Mouse (Mus musculus): Measurements from ENCODE around the gene Cdk16. TPM values are rescaled to one million over a fixed set of nuclear protein-coding genes. Genes with fewer than 3 reads are reported as not detected.
A peak's percentile ranks its signal among the peaks of the same experiment; 100 is the strongest.

Gene Cdk16
- polyA plus RNA-seq, 1 experiment from 2014 or later, result 98.7 TPM

GRCm38 (mm10) chrX:20663444-20663790, 24.3 kb upstream of the Cdk16 start:
- WGBS, result 8% methylated on average over 9 of the region's 9 CpGs
- ATAC-seq (ENCODE audit: low FRiP score), result no peak
- no peak overlapping the region for H3K27ac ChIP-seq (ENCODE audit: low read depth, low read length)

GRCm38 (mm10) chrX:20688068-20688547, 354 bp downstream of the Cdk16 start:
- peak overlapping the region; percentile 81 for H3K9ac ChIP-seq (ENCODE audit: low read length)
- no peaks in the 10 kb centered on the region for H3K36me3 ChIP-seq (ENCODE audit: control insufficient read depth, insufficient read depth, low read length)
- no peaks in the 10 kb centered on the region for H3K9me3 ChIP-seq (ENCODE audit: control insufficient read depth, low read length)
- peak overlapping the region; percentile 58 for H3K4me2 ChIP-seq
- WGBS, result 20% methylated on average over 29 of the region's 33 CpGs
- DNase-seq (ENCODE audit: low spot score, missing footprints), result peak; percentile 97
- peaks cover 6% of the 10 kb centered on the region for H3K4me1 ChIP-seq (ENCODE audit: control insufficient read depth, insufficient read depth, low read length)
- H3K27me3 ChIP-seq (ENCODE audit: control insufficient read depth, insufficient read depth, low read length), result no peaks in the 10 kb centered on the region
- peak; percentile 93 for ATAC-seq (ENCODE audit: low FRiP score)
- peak overlapping the region; percentile 90 for H3K27ac ChIP-seq (ENCODE audit: low read depth, low read length)
- peak overlapping the region; percentile 58 for H3K4me3 ChIP-seq (ENCODE audit: low read depth, low read length)

More at GRCm38 (mm10) chrX:20663444-20663790, 24.3 kb upstream of the Cdk16 start:
- no peaks in the 10 kb centered on the region for H3K9me3 ChIP-seq (ENCODE audit: control insufficient read depth, low read length)
- H3K4me2 ChIP-seq, result peak overlapping the region; percentile 60
- H3K4me3 ChIP-seq (ENCODE audit: low read depth, low read length), result peak overlapping the region; percentile 61
- no peaks in the 10 kb centered on the region for H3K36me3 ChIP-seq (ENCODE audit: control insufficient read depth, insufficient read depth, low read length)
- DNase-seq (ENCODE audit: low spot score, missing footprints), result no peak
- H3K27me3 ChIP-seq (ENCODE audit: control insufficient read depth, insufficient read depth, low read length), result no peaks in the 10 kb centered on the region
- H3K9ac ChIP-seq (ENCODE audit: low read length), result peak overlapping the region; percentile 75
- peaks cover 6% of the 10 kb centered on the region for H3K4me1 ChIP-seq (ENCODE audit: control insufficient read depth, insufficient read depth, low read length)

DNA sequence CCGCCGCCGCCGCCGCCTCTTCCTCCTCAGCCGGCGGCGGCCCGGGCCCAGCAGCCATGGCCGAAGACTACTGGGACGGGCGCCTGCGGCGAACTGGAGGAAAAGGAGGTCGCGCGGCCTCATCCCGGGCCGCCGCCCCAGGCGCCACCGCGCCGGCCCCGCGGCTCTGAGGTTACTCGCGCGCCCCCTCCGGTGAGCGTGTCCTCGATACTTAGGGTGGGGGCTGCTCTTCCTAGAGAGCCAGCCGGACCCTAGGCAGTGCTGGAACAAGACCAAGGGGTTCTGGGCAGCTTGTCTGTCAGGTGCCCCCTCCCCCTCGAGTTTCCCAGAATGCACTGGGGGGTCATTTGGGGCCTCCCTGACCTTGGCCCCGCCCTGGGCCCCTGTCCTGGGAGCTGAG, 861 bp downstream of the Cdk16 start:
- peak; percentile 80 for ATAC-seq (ENCODE audit: low FRiP score)
- Histone ChIP-seq H3K4me1 (ENCODE audit: control insufficient read depth, insufficient read depth, low read length) (peaks cover 6% of the 10 kb centered on the region), H3K27ac (ENCODE audit: low read depth, low read length) (peak overlapping the region; percentile 90), H3K4me2 (peak overlapping the region; percentile 58), H3K9me3 (ENCODE audit: control insufficient read depth, low read length) (no peaks in the 10 kb centered on the region), H3K36me3 (ENCODE audit: control insufficient read depth, insufficient read depth, low read length) (no peaks in the 10 kb centered on the region), H3K9ac (ENCODE audit: low read length) (peak overlapping the region; percentile 81), H3K4me3 (ENCODE audit: low read depth, low read length) (peak overlapping the region; percentile 58), H3K27me3 (ENCODE audit: control insufficient read depth, insufficient read depth, low read length) (no peaks in the 10 kb centered on the region)
- 24% methylated on average over 21 of the region's 35 CpGs for WGBS
- peak; percentile 93 for DNase-seq (ENCODE audit: low spot score, missing footprints)

- Histone ChIP-seq H3K4me1 (ENCODE audit: control insufficient read depth, insufficient read depth, low read length) (peaks cover 6% of the 10 kb centered on the region), H3K9ac (ENCODE audit: low read length) (no peak overlapping the region), H3K27me3 (ENCODE audit: control insufficient read depth, insufficient read depth, low read length) (no peaks in the 10 kb centered on the region), H3K9me3 (ENCODE audit: control insufficient read depth, low read length) (no peaks in the 10 kb centered on the region), H3K27ac (ENCODE audit: low read depth, low read length) (no peak overlapping the region), H3K36me3 (ENCODE audit: control insufficient read depth, insufficient read depth, low read length) (no peaks in the 10 kb centered on the region), H3K4me2 (no peak overlapping the region), H3K4me3 (ENCODE audit: low read depth, low read length) (no peak overlapping the region)
- no peak for DNase-seq (ENCODE audit: low spot score, missing footprints)
- WGBS, result 87% methylated on average over 3 of the region's 3 CpGs
- ATAC-seq (ENCODE audit: low FRiP score), result no peak
Measured at GRCm38 (mm10) chrX:20691566-20691965, 3.8 kb downstream of the Cdk16 start.

DNA sequence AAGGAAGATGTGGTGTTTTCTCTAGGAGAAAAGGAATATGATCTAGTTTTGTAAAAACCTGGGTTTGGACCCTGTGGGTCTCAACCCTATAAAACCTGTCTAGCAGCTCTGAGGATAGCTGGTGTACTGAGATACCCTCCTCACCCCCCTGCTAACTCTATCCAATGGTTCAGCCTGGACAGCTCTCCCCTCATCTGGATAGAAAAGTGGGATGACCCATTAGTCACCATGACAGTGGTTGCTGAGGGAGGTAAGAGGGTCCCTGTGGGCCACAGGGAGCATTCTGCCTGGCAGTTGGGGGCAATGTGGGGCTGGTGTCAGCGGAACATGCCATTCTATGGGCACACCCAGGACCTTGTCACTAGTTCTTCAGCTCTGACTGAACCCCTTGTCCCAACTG, 4.9 kb downstream of the Cdk16 start:
- H3K36me3 ChIP-seq (ENCODE audit: control insufficient read depth, insufficient read depth, low read length), result no peaks in the 10 kb centered on the region
- DNase-seq (ENCODE audit: low spot score, missing footprints), result no peak
- H3K4me1 ChIP-seq (ENCODE audit: control insufficient read depth, insufficient read depth, low read length), result peaks cover 6% of the 10 kb centered on the region
- no peak overlapping the region for H3K4me3 ChIP-seq (ENCODE audit: low read depth, low read length)
- 93% methylated on average over 1 of the region's 1 CpGs for WGBS
- H3K27me3 ChIP-seq (ENCODE audit: control insufficient read depth, insufficient read depth, low read length), result no peaks in the 10 kb centered on the region
- H3K27ac ChIP-seq (ENCODE audit: low read depth, low read length), result no peak overlapping the region
- no peak overlapping the region for H3K4me2 ChIP-seq
- no peak for ATAC-seq (ENCODE audit: low FRiP score)
- H3K9me3 ChIP-seq (ENCODE audit: control insufficient read depth, low read length), result no peaks in the 10 kb centered on the region
- H3K9ac ChIP-seq (ENCODE audit: low read length), result no peak overlapping the region

DNA sequence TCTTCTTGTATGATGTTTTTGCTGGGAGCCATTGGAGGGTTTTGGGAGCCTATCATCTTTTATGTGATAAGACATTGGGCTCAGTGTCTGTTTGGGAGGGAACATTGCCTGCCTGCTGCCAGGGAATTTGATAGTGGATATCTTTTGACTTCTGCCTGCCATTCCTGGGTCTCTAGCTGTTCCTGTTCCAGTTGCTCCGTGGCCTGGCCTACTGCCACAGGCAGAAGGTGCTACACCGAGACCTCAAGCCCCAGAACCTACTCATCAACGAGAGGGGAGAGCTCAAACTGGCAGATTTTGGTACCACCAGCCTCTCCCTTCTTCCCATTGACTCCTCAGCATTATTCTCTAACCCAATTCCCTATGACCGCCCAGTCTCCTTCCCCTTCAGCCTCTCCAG, 8.1 kb downstream of the Cdk16 start:
- no peak for DNase-seq (ENCODE audit: low spot score, missing footprints)
- H3K9ac ChIP-seq (ENCODE audit: low read length), result no peak overlapping the region
- H3K27me3 ChIP-seq (ENCODE audit: control insufficient read depth, insufficient read depth, low read length), result no peaks in the 10 kb centered on the region
- ATAC-seq (ENCODE audit: low FRiP score), result no peak
- WGBS, result 91% methylated on average over 4 of the region's 4 CpGs
- no peak overlapping the region for H3K4me2 ChIP-seq
- H3K27ac ChIP-seq (ENCODE audit: low read depth, low read length), result no peak overlapping the region
- H3K36me3 ChIP-seq (ENCODE audit: control insufficient read depth, insufficient read depth, low read length), result no peaks in the 10 kb centered on the region; the same call in 1 of the 2 replicates
- no peaks in the 10 kb centered on the region for H3K9me3 ChIP-seq (ENCODE audit: control insufficient read depth, low read length)
- no peaks in the 10 kb centered on the region for H3K4me1 ChIP-seq (ENCODE audit: control insufficient read depth, insufficient read depth, low read length)
- no peak overlapping the region for H3K4me3 ChIP-seq (ENCODE audit: low read depth, low read length)

GRCm38 (mm10) chrX:20703741-20704290, 16.1 kb downstream of the Cdk16 start, which contains the start of gene Usp11:
Usp11 (plus strand) TSS chrX:20703906.
- peak within 1 kb of the TSS; percentile 60 for H3K4me3 ChIP-seq (ENCODE audit: low read depth, low read length)
- peak; percentile 93 for DNase-seq (ENCODE audit: low spot score, missing footprints)
- H3K9me3 ChIP-seq (ENCODE audit: control insufficient read depth, low read length), result no peaks in the 10 kb centered on the region
- no peaks in the 10 kb centered on the region; the same call in 1 of the 2 replicates for H3K36me3 ChIP-seq (ENCODE audit: control insufficient read depth, insufficient read depth, low read length)
- peak within 1 kb of the TSS; percentile 42 for H3K4me2 ChIP-seq
- H3K27ac ChIP-seq (ENCODE audit: low read depth, low read length), result peak within 1 kb of the TSS; percentile 86
- ATAC-seq (ENCODE audit: low FRiP score), result peak; percentile 77
- no peaks in the 10 kb centered on the region for H3K4me1 ChIP-seq (ENCODE audit: control insufficient read depth, insufficient read depth, low read length)
- no peaks in the 10 kb centered on the region for H3K27me3 ChIP-seq (ENCODE audit: control insufficient read depth, insufficient read depth, low read length)
- 16% methylated on average over 32 of the region's 32 CpGs for WGBS
- H3K9ac ChIP-seq (ENCODE audit: low read length), result peak within 1 kb of the TSS; percentile 73

DNA sequence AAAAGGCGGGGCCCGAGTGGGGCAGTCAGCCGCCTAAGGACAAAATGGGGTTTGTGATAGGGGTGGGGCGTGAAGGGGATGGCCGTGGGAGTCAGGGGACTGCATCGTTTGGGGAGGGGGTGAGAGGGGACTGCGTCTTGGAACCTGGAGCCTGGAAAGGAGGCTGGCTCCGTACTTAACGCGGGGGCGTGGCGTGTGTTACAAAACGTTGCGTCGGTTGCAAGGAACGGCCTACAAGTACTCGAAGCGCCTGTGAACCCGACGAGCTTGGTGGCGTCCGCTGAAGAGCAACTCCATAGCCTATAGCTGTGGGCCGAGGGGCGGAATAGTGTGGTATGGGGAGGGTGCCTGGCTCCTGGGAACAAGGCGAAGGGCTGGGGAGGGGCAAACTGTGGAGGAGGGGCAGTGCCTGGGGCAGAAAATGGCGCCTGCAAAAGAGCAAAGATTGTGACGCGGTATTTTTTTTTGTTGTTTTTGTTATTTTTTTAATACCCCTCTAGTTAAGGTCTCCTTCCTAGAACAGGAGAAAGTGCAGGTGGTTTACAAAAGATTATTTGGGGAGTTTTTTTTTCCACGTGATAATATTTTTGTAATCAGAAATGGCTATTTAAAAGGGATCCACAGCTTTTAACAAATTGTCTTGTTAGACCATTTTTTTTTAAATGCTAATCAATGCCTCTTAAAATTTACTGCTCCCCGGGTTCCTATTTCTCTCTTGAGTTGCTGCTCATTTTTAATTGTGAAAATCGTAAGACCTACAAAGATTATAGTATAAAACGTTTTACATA, 16.7 kb downstream of the Cdk16 start:
- WGBS, result 12% methylated on average over 32 of the region's 32 CpGs
- peak; percentile 87 for DNase-seq (ENCODE audit: low spot score, missing footprints)
- H3K4me3 ChIP-seq (ENCODE audit: low read depth, low read length), result peak overlapping the region; percentile 60
- peak overlapping the region; percentile 42 for H3K4me2 ChIP-seq
- no peaks in the 10 kb centered on the region for H3K27me3 ChIP-seq (ENCODE audit: control insufficient read depth, insufficient read depth, low read length)
- no peaks in the 10 kb centered on the region for H3K4me1 ChIP-seq (ENCODE audit: control insufficient read depth, insufficient read depth, low read length)
- no peaks in the 10 kb centered on the region for H3K36me3 ChIP-seq (ENCODE audit: control insufficient read depth, insufficient read depth, low read length)
- peak; percentile 95 for ATAC-seq (ENCODE audit: low FRiP score)
- peak overlapping the region; percentile 73 for H3K9ac ChIP-seq (ENCODE audit: low read length)
- peak overlapping the region; percentile 86 for H3K27ac ChIP-seq (ENCODE audit: low read depth, low read length)
- no peaks in the 10 kb centered on the region for H3K9me3 ChIP-seq (ENCODE audit: control insufficient read depth, low read length)

DNA sequence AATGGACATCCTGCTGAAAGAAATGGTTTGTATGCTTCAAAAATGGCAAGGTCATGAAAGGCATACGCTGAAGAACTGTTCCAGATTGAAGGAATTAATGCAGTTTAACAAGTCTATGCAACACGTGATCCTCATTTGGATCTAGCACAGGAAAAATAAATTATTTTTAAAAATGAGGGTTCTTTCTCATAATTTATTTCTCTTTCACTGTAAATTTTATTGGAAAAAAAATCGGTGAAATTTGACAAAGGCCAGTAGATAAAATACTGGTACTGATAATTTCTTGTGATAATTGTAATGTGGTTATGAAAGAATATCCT, 17.3 kb downstream of the Cdk16 start:
- H3K4me1 ChIP-seq (ENCODE audit: control insufficient read depth, insufficient read depth, low read length), result no peaks in the 10 kb centered on the region
- DNase-seq (ENCODE audit: low spot score, missing footprints) (no peak), ATAC-seq (ENCODE audit: low FRiP score) (no peak)
- no peaks in the 10 kb centered on the region for H3K36me3 ChIP-seq (ENCODE audit: control insufficient read depth, insufficient read depth, low read length)
- H3K4me3 ChIP-seq (ENCODE audit: low read depth, low read length), result peak overlapping the region; percentile 60
- H3K27ac ChIP-seq (ENCODE audit: low read depth, low read length), result no peak overlapping the region
- no peaks in the 10 kb centered on the region for H3K9me3 ChIP-seq (ENCODE audit: control insufficient read depth, low read length)
- H3K27me3 ChIP-seq (ENCODE audit: control insufficient read depth, insufficient read depth, low read length), result no peaks in the 10 kb centered on the region
- H3K4me2 ChIP-seq, result peak overlapping the region; percentile 42
- WGBS, result 34% methylated on average over 3 of the region's 3 CpGs
- H3K9ac ChIP-seq (ENCODE audit: low read length), result no peak overlapping the region
